23 mouse cellular contexts compared by ENCODE assay signal in genomic region chr2:76542921-76543320, GRCm38 (mm10).
"Had no signal": no experiment of that assay in that cellular context is flagged by ENCODE, and none has a peak within 500 bp of the region (broad histone marks: within the 10 kb centered on the region; RNA-seq: fewer than 3 reads in every experiment).

No protein-coding gene starts in this region.

- H3K4me2 ChIP-seq: heart, embryonic 11.5 days; heart, embryonic 13.5 days; heart, embryonic 15.5 days; hindbrain, embryonic 13.5 days; kidney, embryonic 15.5 days; limb, embryonic 13.5 days; limb, embryonic 15.5 days; liver, embryonic 12.5 days had no signal

- H3K27ac ChIP-seq: heart, adult 2 months; heart, embryonic 13.5 days; heart, embryonic 15.5 days; hindbrain, embryonic 13.5 days; kidney, embryonic 15.5 days; kidney, postnatal 0 days; limb, embryonic 13.5 days; limb, embryonic 15.5 days; liver, embryonic 12.5 days had no signal

- DNase-seq: forebrain, postnatal 0 days; gastrocnemius, postnatal 14 days; gastrocnemius, postnatal 36 days; heart, adult 11 months; heart, adult 2 months; heart, postnatal 14 days; heart, postnatal 36 days; kidney, adult 18-20 months; kidney, postnatal 14 days; layer of hippocampus, adult 9-11 months; layer of hippocampus, postnatal 36 days; left cerebral cortex, postnatal 4 days had no signal

- H3K9me3 ChIP-seq: heart, embryonic 13.5 days; heart, embryonic 15.5 days; hindbrain, embryonic 13.5 days; kidney, embryonic 15.5 days; limb, embryonic 13.5 days; limb, embryonic 15.5 days; liver, embryonic 12.5 days had no signal

- H3K4me1 ChIP-seq: liver, embryonic 12.5 days had no signal

- H3K36me3 ChIP-seq: heart, embryonic 13.5 days; heart, embryonic 15.5 days; hindbrain, embryonic 13.5 days; kidney, embryonic 15.5 days; limb, embryonic 13.5 days; limb, embryonic 15.5 days; liver, embryonic 12.5 days had no signal

- H3K27me3 ChIP-seq: heart, embryonic 13.5 days; heart, embryonic 15.5 days; hindbrain, embryonic 13.5 days; kidney, embryonic 15.5 days; limb, embryonic 13.5 days; limb, embryonic 15.5 days; liver, embryonic 12.5 days had no signal

- H3K4me3 ChIP-seq: heart, adult 2 months; heart, embryonic 13.5 days; heart, embryonic 15.5 days; hindbrain, embryonic 13.5 days; kidney, embryonic 15.5 days; limb, embryonic 13.5 days; limb, embryonic 15.5 days; liver, embryonic 12.5 days had no signal

- H3K9ac ChIP-seq: forebrain, postnatal 0 days; heart, embryonic 13.5 days; heart, embryonic 15.5 days; hindbrain, embryonic 13.5 days; kidney, embryonic 15.5 days; limb, embryonic 13.5 days; limb, embryonic 15.5 days; liver, embryonic 12.5 days had no signal

- ATAC-seq: forebrain, postnatal 0 days; hindbrain, embryonic 16.5 days; inflammation-experienced regulatory T-cells, adult 6 months; liver, embryonic 12.5 days had no signal
